Mouse (Mus musculus) urinary bladder, postnatal 36 days (tissue): ENCODE data around the gene 1700019D03Rik.
"Not testable (repeated sequence)": the region's sequence is repeated elsewhere in the genome, so short reads cannot be mapped to it uniquely, and the experiment has no call there.

Experiments used
- DNase-seq, 2 experiments: peaks; one replicate each; pipeline ENCODE4 v3.0.0; 2022; ENCODE audit warnings: low spot score in 2 of 2, mixed read lengths in 1 of 2

The 1700019D03Rik gene

DNA sequence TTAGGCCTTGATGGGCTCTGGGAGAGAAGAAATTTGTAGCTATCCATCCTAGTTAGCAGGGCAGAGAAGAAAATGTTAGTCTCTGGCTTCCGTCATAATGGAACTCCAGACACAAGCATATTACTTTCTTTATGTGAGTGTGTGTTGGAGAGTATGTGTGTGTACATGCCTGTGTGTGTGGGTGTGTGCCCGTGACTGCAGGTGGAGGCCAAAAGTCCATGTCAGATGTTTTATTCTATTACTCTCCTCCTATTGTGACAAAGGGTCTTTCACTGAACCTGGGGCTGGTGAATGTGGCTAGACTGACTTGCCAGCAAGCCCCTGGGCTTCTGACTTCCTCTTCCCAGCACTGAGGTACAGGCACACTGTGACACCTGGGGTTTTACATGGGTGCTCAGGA lies 65.5 kb downstream of the 1700019D03Rik start:
- no peak for DNase-seq

DNA sequence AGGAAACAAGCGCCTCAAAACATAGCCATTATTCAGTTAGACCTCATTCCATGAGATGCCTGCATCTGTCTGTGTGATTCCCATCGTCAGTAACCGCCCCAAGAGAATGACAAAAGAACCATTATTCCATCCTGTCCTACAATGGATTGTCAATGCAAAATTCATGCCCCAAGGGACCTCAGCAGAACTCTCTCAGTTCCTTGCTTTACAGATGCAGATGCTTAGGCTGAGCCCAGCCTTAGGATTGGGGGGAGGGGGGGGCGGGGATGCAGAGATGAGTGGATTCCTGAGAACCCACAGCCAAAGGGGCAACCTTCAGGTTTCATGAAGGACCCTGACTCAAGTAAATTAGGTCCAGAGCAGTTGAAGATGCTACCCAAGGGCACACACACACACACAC lies 66.4 kb downstream of the 1700019D03Rik start:
- DNase-seq, result no peak

DNA sequence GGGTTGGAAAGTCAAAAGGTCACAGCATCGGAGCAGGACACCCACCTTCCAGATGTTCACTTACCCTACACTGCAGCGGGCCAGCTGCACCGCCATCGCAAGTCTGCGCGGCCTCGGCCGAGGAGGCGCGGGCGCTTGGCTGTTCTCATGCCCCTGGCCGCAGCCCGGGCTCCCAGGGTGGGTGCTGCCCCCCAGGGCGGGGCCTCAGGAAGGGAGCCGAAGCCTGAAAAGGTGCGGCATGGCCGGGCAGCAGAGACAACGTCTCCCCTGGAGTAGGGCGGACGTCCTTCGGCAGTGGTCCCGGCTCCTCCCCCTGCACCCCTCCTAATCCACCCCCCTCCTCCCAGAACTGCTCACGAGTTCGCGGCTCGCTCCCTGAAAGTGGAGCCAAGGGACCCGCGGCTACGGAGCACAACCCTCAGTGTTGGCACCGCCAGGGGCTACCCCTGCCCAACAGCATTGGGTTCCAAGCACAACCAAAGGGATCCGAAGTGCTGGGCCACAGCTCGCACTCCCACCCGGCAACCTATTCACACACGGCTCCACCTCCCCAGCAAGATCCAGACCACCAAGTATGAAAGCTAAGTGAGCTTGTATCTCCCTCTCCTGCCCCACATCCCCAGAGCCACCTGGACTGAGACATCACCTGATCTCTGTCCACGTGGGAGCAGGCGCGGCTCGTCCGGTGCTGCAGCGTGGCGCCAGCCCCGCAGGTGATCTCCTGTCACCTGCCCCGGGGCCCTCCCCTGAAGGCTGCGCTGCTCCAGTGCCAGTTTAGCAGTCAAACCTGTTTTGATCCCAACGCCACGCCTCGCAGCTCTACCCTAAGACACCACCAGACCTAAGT lies 67.2 kb downstream of the 1700019D03Rik start:
- peak; percentile 50 to 68 for DNase-seq

DNA sequence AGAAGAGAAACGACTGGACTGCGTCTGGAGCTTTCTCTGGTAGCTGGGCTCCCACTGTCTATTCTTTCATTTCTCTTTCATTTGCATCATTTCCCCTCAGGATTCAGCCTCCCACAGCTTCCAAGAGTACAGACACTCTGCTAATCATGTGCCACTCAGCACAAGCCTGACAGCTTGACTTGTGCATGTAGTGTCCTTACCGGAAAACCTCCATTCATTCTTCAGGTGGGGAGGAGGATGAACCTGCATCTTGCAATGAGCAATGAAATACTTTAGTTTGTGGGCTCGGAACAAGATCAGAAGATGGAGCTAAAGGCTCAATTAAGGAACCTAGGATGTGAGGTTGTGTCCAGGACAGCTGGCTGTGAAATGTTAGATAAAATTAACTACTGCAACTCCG lies 67.8 kb downstream of the 1700019D03Rik start:
- DNase-seq, result no peak

DNA sequence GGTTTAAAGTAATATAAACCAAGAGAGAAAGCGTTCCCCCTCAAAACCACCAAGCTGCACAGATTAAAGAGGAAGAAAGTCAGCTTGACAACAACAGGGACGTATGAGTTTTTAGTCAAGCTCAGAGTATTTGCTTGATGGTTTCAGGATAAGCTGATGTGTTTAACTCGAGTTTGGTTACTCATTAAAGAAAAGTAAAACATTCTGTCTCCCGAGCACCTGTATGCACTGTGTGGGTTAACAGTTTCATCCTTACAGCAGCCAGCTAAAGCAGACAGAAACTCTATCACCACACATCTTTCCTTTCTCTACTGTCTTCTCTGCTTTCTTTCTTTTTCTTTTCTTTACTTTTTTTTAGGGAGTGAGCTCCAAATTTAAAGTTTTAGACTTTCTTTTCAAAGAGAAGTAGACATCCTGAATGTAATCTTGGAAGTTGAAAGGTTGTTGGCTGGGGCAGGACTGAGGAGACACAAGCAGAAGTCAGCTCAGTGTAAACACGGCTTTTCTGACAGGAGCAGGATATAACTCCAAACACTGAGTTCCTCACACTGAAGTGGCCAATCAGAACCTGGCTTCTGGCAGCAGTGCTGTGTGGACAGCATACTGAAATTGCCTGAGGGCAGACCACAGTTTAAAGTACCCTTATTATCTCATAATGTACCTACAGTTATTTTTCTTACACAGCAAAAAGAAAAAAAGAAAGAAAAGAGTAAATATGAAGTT lies 68.7 kb downstream of the 1700019D03Rik start:
- no peak for DNase-seq

DNA sequence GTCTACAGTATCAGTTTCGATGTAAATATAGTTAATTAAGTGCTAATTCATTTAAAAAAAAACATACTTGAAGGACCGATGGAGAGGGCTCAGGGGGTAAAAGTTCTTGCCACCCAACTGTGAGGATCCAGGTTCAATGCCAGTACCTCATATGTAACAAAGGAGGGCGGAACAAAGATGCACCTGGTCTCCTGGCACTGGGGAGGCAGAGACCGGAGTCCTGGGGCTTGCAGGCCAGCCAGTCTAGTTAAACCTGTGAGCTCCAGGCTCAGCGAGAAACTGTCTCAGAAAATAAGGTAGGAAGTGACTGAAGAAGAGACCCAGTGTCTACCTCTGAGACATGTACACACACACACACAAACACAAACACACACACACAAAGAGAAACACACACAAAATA lies 72.1 kb downstream of the 1700019D03Rik start:
- no peak for DNase-seq

DNA sequence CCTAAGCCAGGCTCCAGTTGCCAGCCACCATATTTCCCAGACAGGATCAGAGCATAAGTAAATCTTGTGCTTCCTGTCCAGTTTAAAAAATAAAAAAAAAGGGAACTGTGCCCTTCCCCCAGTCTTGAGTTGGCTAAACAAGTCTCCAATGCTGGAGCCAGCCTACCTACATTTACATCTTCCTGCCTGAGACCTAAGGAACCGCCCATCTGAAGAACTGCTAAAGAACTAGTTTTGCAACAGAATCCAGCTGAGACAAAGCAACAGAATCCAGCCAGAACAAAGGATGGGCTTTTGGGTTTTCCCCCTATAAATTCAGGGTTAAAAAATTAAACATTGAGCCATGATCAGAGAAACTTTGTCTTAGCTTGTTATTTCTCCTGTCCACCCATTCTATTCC lies 81.0 kb downstream of the 1700019D03Rik start:
- DNase-seq, result no peak

DNA sequence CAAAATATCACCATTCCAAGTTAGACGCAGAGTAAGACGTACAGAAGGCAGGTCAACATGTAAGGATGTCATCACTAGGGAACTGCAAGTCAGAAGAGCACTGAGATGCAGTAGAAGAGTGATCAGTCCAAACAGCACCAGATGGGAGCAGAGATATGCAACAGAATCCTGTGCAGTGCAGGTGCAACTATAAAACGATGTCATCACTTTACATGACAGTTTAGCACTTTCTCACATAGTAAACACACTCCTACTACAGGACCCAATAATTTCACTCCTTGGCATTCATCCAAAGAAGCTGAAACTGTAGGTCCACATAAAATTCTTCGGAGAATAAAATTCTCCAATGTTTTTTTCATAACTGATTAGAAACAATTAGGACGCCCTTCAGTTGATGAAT lies 85.5 kb downstream of the 1700019D03Rik start:
- no peak for DNase-seq

DNA sequence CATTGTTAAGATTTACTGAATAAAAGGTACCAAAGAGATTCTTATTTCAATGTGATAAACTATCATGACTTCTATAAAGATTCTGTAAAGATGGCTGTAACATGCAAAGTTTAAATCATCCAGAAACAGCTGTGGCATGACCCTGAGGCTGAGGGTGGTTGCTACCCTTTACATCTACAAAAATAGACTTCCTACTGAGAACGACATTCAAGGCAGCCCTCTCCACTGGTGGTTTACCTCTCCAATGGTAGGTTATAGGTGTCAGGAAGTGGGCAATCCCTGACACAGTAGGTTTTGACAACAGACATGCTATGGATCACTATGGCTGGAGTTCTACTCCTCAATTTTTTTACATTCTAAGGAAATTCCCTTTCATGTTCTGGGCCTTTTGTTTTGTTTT lies 95.5 kb downstream of the 1700019D03Rik start:
- DNase-seq, result not testable (repeated sequence)

DNA sequence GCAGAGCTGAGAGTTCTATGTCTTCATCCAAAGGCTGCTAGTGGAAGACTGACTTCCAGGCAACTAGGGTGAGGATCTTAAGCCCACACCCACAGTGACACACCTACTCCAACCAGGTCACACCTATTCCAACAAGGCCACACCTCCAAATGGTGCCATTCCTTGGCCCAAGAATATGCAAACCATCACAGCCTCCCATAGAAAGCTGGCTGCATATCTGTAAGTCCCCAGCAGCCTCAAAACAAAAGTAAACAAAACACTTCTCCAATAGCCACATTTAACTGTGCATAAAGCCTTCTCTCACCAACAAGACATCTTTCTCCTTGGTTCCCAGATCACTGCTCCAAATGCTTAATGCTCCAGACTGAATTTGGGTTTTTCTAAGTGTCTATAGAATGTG lies 101.1 kb downstream of the 1700019D03Rik start:
- not testable (repeated sequence) for DNase-seq

DNA sequence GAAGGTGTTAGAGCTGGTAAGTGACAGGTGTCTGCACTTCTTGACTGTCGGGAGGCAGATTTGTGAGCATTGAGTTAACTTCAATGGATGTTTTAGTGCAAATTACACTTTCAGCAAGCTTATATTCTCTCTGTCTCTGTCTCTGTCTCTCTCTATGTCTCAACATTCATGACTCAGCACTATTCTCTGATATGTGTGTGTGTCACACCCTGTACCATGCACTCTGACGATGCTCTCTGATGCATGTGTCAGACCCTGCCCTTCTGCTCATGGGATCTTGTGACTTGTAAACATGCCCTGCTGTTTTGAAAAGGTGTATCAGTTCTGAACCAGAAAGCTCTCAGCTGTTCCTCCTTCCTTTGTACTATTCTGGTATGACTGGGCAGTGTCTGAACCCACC lies 103.3 kb downstream of the 1700019D03Rik start:
- DNase-seq, result no peak

DNA sequence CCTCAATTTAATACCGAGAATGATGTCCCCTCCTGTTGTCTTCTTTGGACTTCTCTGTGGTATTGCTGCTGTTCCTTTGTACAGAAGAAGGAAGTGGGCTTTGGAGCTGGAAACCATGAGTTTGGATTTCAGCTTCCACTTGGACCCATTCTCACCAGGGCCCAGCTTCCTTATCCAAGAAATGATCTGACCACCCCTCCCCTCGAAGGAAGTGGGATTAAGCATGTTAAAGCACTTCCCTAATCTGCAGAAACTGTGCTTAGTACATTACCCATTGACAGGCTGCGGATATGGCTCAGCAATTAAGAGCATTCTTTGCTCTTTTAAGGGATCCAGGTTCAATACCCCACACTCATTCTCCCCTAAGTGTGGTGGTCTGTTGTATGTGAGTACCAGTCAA lies 110.2 kb downstream of the 1700019D03Rik start:
- DNase-seq, result no peak

DNA sequence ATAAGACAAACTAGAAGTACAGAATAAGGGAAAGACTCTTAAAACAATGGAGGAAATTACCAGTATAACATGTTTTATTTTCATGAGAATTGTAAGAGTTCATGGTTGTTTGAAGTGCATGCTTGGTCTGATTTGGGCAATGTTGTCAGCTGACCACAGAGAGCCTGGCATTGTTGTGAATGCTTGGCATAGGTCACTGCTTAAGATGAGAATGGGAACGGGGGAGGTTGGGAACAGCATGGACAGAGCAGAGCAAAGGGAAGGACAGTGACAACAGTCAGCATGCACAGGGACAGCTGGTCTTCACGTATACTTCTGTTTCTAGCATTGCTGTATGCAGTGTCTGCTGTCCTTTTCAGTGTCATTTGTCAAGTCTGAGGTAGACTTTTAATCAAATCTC lies 135.8 kb downstream of the 1700019D03Rik start:
- no peak for DNase-seq
